Mouse (Mus musculus) natural killer cell, adult 2 months (primary cell): ENCODE measurements around the gene Gm10643.

Experiments used
- DNase-seq, 2 experiments: peaks; one replicate each; pipeline ENCODE4 v3.0.0; 2022; ENCODE audit warnings: low spot score in 2 of 2

The Gm10643 gene

DNA sequence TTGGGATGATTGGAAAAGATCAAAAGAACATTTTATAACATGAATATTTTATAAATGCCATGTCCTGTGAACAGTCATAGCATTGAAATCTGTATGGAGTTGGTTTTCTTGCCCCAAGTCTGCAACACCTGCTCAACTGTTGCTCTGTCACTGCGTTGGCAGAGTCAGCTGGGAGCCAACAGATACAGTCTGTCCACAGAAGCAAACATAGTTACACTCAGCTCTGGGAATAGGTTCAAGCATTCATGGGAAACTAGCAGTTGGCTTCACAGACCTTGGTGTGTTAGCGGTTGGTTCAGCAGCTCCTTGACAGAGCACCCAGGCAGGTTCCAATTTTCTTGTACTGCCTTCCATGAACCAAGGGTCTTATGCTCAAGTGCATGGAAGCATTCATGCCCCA is 5.7 kb upstream of the Gm10643 start:
- DNase-seq = no peak

DNA sequence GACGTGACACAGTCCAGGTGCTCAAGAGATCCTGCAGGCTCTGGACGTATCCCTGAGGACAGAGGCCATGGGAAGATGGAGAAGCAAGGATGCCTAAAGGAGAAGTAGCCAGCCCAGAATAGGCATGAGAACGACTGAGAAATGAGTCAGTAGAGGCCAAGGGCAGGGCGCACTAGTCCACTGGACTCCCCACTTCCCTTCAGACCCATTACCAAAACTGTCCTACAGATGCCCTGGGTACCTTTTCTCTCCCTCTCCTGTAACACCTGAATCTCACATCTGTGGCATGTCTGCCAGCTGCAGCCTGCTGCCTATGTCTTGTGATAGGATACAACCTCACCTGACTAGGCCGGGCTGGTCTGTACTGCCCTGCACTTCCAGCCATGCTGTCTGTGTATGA is 5.3 kb upstream of the Gm10643 start:
- DNase-seq = no peak

- no peak for DNase-seq
These were observed 4.8 kb upstream of the Gm10643 start for GRCm38 (mm10) chr8:84069750-84070149.

GRCm38 (mm10) chr8:84069169-84069568 is 4.2 kb upstream of the Gm10643 start:
- no peak for DNase-seq

DNA sequence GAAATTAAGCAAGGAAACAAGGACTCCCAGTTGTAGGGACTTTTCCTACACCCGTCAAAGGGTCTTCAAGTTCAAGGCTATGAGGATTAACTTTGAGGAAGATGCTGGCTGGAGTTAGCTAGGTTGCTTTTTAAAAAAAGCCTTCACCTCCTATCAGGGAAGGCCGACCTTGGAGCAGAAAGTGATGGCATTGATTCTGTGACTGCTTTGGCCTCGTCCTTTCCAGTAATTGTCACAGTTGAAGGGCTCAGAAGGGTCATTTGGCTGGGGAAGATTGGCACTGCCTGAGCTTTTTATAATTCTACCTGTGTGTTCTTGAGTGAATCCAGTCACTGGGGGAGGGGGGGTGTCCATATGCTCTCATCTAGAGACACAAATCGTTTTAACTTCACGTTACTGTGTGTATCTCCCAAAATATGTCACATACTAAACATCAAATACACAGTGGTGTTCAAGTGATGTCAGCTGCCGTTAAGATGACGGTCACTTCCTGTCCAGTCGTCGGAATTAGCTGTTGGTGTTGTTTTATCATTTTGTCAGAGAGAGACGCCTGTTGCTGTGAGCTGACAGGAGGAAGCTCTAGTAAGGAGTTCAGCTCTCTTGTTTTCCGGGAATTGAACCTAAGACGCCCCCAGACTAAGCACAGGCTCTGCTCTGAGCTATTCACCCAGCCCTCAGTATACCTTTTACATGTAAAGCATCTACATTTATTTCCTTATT is 3.5 kb upstream of the Gm10643 start:
- peak; percentile 43 to 65 for DNase-seq

DNA sequence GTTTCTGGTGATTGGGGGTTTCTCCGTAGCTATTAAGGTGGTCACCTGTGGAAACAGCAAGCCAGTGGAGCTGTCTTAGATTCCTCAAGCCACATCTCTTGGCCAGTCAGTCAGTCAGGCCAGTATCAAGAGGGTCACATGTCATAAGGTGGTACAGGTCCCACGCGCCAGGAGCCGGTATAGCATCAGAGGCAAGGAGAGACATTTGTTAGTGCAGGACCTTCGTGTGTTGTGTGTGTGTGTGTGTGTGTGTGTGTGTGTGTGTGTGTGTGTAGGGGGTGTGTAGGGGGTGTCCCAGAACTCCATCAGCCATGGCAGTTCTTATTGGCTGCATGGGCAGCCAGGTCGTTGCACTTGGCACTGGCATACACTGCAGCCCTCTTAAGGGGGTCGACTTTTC is 3.0 kb upstream of the Gm10643 start:
- DNase-seq = no peak

- DNase-seq = peak; percentile 96
These were observed 2.2 kb upstream of the Gm10643 start for GRCm38 (mm10) chr8:84067047-84067573.

DNA sequence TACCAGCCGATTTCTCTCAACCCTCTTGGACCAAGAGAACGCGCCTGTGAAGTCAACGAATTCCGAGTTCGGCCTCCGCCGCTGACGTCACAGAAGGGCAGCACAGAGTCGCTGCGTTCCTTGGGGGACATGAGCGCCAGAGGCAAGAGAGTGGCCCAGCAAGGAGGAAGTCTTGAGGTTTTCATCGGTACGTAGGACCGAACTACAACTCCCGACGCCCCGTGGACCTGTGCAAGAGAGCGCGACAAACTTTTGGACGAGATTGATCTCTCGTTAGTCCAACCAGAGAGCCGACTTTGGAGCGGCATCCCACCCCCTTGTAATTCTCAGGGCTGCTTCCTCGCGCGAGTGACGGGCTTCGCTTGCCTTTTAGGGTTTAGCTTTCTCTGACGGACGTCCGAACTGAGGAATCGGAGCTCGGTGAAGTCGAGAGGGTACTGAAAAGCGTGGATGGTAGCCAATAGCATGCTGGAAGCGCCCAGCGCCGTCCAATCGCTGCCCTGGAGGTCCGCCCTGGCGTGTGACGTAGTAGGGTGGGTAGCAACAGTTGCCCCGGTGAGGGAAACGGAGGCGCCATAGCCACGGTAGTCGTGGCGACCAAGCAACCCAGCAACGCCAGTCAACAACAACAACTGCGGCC is 1.5 kb upstream of the Gm10643 start, which contains the start of gene Rfx1:
Rfx1 (plus strand) TSS at position 544 of the 640 bp plus-strand sequence.
- peak; percentile 99 for DNase-seq

GRCm38 (mm10) chr8:84065457-84066072 is 628 bp upstream of the Gm10643 start:
- no peak for DNase-seq

DNA sequence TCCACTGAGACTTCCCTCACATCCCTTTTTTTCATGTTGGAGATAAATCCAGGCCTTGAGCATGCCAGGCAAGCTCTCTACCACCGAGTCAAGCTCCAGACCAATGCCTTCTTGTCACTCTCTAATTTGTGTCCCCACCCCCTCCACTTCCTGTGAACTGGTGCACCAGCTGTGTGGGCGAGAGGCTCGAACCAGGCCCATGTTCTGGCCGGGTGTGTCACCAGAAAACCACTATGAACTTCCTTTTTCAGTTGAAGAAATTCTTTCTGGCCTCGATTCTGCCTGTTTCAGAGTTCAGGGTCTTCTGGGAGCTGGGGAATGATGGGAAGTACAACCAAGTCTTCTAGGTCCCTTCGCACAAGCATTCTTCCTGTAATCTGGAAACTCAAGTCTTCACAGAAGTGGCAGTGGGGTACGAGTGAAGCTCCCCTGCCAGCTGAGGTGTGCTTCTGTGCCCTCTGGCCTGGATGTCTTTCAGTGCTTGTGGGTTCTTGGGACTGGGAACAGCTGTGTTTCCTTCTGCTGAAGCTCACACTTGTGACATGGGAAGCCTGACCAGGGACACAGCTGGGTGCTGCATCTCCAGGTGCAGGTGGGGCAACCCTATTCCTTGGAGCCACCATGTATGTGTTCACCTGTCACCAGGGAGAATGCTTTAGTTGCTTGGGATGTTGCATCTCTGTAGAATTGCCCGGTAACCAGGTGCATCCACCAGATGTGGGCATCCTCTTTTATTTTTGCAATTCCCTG is 901 bp downstream of the Gm10643 start:
- peak; percentile 77 to 82 for DNase-seq

DNA sequence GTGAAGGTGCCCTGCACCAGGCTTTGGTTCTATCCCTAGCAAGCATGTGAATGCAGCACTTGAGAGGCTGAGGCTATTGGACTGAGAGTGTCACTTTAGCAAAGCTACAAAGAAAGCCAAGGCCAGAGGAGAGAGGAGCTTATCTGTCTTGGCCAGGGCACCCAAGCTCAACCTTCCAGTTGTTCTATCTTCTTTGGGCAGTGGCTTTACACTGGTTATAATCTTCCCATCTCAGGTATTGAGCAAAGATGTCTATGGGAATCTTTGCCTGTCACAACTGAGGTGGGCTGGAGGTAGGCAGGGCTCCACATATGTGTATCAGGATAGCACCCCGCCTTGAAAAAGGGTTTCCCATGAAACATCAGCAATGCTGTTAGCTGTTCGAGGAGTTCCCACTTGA is 4.7 kb downstream of the Gm10643 start:
- no peak for DNase-seq

GRCm38 (mm10) chr8:84059226-84059625 is 5.7 kb downstream of the Gm10643 start:
- DNase-seq = no peak

DNA sequence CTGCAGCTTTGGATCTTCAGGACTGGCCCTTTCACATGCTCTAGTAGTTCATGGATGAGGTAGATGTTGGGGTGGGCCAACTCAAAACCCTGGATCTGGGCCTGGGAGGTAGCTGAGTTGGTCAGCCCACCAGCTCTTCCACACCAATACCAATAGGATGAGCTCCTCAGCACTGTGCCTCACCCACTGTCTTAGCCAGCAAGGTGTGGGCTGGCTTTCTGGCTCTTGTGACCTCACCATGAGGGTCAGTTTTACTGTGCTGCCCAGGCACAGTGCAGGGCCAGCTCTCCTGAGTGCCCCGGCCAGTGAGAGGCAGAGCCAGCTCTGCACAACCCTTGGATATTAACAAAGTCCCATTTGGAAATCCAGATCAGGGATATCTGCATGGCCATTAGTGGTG is 7.1 kb downstream of the Gm10643 start:
- no peak for DNase-seq

DNA sequence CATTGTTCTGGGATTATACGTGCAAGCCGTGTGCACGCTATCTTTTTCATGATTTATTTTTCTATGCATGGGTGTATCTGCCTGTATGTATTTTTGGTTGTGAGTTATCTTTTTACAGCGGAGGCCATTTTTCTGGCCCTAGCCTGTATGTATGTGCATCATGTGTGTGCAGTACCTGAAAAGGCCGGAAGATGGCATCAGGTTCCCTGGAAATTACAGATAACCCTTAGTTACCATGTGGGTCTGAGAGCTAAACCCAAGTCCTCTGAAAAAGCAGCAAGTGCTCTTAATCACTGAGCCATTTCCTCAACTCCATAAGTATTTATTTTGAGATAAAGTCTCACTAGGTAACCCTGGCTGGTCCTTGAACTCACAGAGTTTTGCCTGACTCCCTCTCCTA is 11.7 kb downstream of the Gm10643 start:
- no peak for DNase-seq

- DNase-seq = no peak
These were observed 12.2 kb downstream of the Gm10643 start for GRCm38 (mm10) chr8:84052746-84053145.

- no peak for DNase-seq
These were observed 16.8 kb downstream of the Gm10643 start for GRCm38 (mm10) chr8:84048171-84048570.

DNA sequence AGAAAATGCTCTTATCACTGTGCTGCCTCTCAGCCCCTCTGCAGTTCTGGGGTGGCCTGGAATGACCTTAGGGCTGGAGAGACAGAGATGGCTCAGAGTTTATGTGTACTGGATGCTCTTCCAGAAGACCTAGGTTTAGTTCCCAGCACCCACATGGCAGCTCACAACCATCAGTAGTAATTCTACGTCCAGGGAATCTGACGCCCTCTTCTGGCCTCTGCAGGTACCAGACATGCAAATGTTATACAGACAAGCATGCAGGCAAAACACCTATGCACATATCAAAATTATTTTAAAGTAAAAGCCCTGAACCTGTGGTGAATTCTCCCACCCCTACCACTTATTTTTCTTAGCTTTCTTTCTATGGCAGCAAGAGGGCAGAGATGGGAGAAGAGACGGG is 18.4 kb downstream of the Gm10643 start:
- DNase-seq = no peak

- DNase-seq = no peak
These were observed 20.0 kb downstream of the Gm10643 start, which contains the start of gene Rln3 for GRCm38 (mm10) chr8:84044900-84045299. Rln3 (minus strand) TSS chr8:84045000.

DNA sequence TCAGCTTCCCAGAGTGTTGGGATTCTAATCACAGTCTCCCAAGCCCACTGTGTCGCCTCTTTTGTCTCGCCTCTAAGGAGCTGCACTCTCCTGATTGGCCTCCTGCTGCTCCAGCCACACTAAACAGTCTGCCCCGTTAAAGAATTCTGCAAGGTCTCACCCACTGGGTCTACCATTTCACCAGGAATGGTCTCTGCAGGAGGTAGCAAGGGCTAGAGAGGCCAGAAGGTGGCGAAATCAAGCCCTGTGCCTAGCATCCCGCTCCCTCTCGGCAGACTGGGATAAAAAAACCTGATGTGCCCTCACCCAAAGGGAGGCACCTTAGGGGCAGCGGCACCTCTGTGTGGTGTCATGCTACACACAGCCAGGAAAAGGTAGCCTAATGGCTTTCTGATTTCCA is 20.8 kb downstream of the Gm10643 start:
- no peak for DNase-seq

DNA sequence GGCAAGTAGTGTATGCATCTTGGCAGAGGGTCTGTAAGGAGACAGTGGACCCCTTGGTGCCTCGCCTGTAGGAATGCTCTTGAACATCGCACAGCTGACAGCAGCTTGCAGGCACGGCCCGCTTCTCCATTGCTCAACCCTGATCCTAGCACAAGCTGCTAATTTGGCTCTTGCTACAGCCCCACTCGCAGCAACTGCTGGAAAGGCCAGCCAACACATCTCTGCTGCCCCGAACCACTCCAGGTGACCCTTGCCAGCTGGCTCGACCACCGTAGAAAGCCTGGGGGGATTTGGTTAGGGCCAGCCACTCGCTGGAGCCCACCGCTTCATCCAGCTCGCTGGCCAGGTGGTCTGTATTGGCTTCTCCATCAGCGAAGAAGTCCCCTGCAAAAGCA is 22.0 kb downstream of the Gm10643 start:
- no peak for DNase-seq

DNA sequence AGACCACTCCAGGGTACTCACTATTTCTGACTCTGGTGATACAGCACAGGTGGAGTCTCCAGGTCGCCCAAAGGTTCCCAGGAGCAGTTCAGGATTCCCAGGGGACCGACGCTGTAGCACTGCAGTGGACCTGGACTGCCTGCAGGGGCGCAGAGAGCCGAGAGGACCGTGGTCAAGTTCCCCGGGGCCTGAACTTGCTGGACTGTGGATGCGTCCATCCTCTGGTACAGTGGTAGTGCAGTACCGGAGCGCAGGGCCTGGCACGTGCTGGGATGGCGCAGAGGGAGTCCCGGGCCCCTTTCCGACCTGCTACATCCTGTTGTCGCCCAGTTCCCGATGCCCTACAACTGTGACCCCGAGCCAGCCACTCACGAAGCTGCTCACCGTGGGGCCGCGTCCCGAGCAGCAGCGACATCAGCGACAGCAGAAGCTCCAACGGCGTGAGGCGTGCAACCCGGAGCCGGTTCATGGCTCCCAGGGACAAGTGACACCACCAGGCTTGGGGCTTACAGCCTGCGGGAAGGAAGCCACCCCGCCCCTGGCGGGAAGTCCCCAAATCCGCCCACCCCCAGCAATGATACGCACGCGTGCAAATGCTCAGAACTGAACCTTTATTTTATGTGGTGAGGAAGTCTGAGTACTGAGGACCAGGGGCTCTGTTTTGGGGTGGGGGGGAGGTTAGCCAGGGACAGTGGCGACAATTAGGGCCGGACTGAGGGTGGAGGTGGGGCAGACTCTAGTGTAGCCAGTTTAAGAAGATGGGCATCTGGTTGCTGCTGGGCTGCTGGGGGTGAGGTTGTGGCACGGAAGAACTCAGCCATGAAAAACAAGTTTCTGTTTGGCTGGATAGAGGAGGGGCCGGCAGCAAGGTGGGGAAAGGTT is 22.6 kb downstream of the Gm10643 start, which contains the start of gene Il27ra:
Il27ra (minus strand) TSS at position 524 of the 882 bp plus-strand sequence.
- peak; percentile 65 to 70 for DNase-seq
